Mouse (Mus musculus) hindbrain, embryonic 13.5 days (tissue): ENCODE measurements around the gene Miox. TPM values are rescaled to one million over a fixed set of nuclear protein-coding genes. Genes with fewer than 3 reads are reported as not detected.
A peak's percentile ranks its signal among the peaks of the same experiment; 100 is the strongest.

Experiments used
- ATAC-seq: fragments of 200-750 bp; cut with Nextera tagmentation; 2 replicates; pipeline ENCODE4 v1.8.0; 2017; ENCODE audit warnings: moderate TSS enrichment; ENCODE audit not compliant: low FRiP score
- H3K27ac ChIP-seq: fragments of 300-500 bp; sonication (generic); 2 replicates; pipeline ENCODE4 v1.5.1; 2015; ENCODE audit warnings: inconsistent platforms, mild to moderate bottlenecking, moderate library complexity
- H3K27me3 ChIP-seq: fragments of 300-500 bp; sonication (generic); 2 replicates; pipeline ENCODE4 v1.6.1; 2015; ENCODE audit warnings: mild to moderate bottlenecking, inconsistent platforms
- H3K36me3 ChIP-seq: fragments of 300-500 bp; sonication (generic); 2 replicates; pipeline ENCODE4 v1.6.1; 2015; ENCODE audit warnings: mild to moderate bottlenecking, inconsistent platforms
- H3K4me1 ChIP-seq: fragments of 300-500 bp; sonication (generic); replicated peaks from 2 replicates; pipeline ENCODE4 v1.6.1; 2015; ENCODE audit warnings: inconsistent platforms
- H3K4me2 ChIP-seq: fragments of 300-500 bp; sonication (generic); 2 replicates; pipeline ENCODE4 v1.6.1; 2015; ENCODE audit warnings: inconsistent platforms, mild to moderate bottlenecking, moderate library complexity
- H3K4me3 ChIP-seq: fragments of 300-500 bp; sonication (generic); 2 replicates; pipeline ENCODE4 v1.5.1; 2015; ENCODE audit warnings: mild to moderate bottlenecking, inconsistent platforms
- H3K9ac ChIP-seq: fragments of 300-500 bp; sonication (generic); 2 replicates; pipeline ENCODE4 v1.6.1; 2015; ENCODE audit warnings: mild to moderate bottlenecking, inconsistent platforms
- H3K9me3 ChIP-seq: fragments of 300-500 bp; sonication (generic); 2 replicates; pipeline ENCODE4 v1.6.1; 2016; ENCODE audit warnings: inconsistent platforms
- WGBS: fragments of 180-500 bp; shearing (Covaris S2); methylation state at CpG from one replicate; pipeline ENCODE4 v1.1.7; 2015; 5-methylcytosine and 5-hydroxymethylcytosine counted together
- polyA plus RNA-seq: library from polyadenylated mRNA; unstranded; fragments of >200 nt; fragmentation: Nextera tagmentation; extraction: Ambion mirVana; gene quantifications from 2 replicates; pipeline ENCODE4 v1.2.1, GENCODE M21; 2015

The Miox gene
- polyA plus RNA-seq, 1 experiment from 2014 or later, result not detected

DNA sequence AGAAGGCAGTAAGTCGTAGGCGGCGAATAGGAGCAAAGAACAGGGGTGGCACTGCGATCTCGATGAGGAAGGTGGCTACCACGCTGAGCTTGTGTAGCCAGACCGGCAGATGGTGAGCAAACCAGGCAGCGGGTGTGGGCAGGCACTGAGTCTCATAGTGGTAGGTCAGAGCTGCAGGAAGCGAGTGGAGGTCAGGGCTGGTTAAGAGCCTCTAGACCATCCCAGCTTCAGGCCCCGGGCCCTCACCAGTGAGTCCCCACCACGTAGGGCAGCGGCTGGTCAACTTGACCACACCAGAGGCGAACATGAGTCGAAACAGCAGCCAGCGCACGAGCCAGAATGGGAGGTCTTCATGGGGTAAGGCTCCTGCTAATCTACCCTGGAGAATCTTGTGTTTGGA, 19.6 kb downstream of the Miox start:
- H3K9me3 ChIP-seq, result no peaks in the 10 kb centered on the region
- 0 out of 2 replicates have a peak overlapping the region, but pooled peaks have one; percentile 83 for H3K9ac ChIP-seq
- 0 out of 2 replicates have a peak overlapping the region, but pooled peaks have one; percentile 61 for H3K4me2 ChIP-seq
- H3K27me3 ChIP-seq, result no peaks in the 10 kb centered on the region
- H3K27ac ChIP-seq, result no peak overlapping the region
- no peak for ATAC-seq
- H3K36me3 ChIP-seq, result peaks cover 41% of the 10 kb centered on the region
- H3K4me1 ChIP-seq, result peaks cover 38% of the 10 kb centered on the region
- WGBS, result 95% methylated on average over 16 of the region's 16 CpGs
- 0 out of 2 replicates have a peak overlapping the region, but pooled peaks have one; percentile 67 for H3K4me3 ChIP-seq

DNA sequence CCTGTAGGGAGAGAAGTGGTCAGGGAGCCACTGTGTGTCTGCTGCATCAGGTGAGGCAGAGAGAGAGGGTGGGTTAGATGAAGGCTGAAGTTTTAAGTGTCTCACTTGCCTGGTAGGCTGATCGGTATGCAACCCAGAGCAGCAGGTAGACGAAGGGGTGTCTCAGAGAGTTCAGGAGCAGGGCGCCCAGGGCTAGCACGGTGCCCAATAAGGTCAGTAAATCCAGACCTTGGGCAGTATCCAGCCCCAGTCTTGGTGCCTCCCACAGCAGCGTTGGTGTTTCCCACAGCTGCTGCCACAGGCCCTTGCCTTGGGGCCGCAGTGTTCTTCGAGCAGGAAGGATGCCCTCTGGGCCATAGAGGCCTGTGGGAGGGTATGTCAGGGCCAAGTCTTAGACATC, 20.3 kb downstream of the Miox start:
- H3K27me3 ChIP-seq, result no peaks in the 10 kb centered on the region
- H3K27ac ChIP-seq, result no peak overlapping the region
- no peak for ATAC-seq
- H3K9ac ChIP-seq, result peak overlapping the region; percentile 83
- H3K36me3 ChIP-seq, result peaks cover 41% of the 10 kb centered on the region
- 90% methylated on average over 7 of the region's 7 CpGs for WGBS
- no peaks in the 10 kb centered on the region for H3K9me3 ChIP-seq
- peak overlapping the region; percentile 61 for H3K4me2 ChIP-seq
- peak overlapping the region; percentile 67 for H3K4me3 ChIP-seq
- peaks cover 42% of the 10 kb centered on the region for H3K4me1 ChIP-seq

DNA sequence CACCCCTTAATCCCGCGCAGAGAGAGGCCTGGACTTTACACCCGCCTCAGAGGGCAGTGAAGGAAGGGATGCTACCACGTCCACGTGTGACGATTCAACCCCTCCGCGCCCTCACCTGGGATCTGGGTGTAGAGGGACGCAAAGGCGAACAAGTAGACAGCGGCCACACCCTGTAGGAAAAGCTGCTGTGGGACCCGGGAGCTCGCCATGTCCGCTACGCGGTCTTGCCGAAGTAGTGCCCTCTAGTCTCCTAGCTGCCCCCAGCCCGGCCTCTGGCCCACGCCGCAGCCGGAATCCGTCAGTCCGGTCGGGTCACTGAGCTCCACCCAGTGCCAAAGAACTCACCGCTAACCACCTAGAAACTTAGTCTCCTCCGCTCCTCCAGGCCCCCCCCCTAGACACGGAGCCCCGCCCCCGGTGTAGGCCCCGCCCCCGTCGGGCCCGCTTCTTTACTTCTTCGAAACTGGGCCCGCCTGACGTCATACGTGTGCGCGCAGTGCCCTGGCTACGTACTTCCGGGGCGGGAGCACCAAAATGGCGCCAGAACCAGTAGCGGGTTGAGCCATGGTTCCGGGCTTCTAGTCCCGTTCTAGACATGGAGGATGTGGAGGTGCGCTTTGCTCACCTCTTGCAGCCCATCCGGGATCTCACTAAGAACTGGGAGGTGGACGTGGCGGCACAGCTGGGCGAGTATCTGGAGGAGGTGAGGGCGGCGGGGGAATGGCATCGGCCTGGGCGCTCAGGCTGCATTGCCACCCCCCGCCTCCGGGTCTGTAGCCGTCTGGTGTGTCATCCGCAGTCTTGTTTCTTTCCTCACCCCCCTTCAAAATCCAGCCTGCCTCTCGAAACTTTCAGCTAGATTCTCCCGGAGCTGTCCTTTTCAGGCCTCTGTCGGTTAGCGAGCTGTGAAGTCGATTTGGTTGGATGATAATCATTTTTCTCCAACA, 21.3 kb downstream of the Miox start, which contains the start of the genes Lmf2 and Ncaph2:
Lmf2 (minus strand) TSS at position 419 of the 947 bp plus-strand sequence.
Ncaph2 (plus strand) TSS at position 479 of the 947 bp plus-strand sequence.
- Histone ChIP-seq H3K27me3 (no peaks in the 10 kb centered on the region), H3K4me1 (peaks cover 42% of the 10 kb centered on the region), H3K4me3 (peak within 1 kb of the TSS; percentile 67), H3K4me2 (peak within 1 kb of the TSS; percentile 87), H3K9me3 (no peaks in the 10 kb centered on the region), H3K36me3 (peaks cover 41% of the 10 kb centered on the region), H3K9ac (peak within 1 kb of the TSS; percentile 83), H3K27ac (peak within 1 kb of the TSS; percentile 81)
- peak; percentile 94 for ATAC-seq
- under 1% methylated on average over 60 of the region's 64 CpGs for WGBS

DNA sequence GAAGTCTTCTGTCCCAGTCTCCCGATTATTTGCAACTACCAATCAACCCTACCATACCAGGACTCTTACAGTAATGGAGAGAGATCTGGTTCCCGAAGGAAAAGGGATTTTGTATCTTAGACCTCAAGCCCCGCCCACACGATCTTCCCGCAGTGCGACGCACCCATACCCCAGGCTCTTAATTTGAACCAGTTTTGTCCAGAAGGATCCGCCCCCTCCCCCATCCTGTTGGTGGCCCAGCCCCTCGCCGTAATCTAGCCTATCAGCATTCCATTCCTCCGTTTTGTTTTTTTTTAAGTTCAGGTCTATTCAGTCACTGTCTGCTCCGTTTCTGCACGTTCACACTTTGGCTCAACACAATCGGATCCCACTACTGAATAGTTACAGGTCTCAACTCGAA, 22.2 kb downstream of the Miox start:
- WGBS, result under 1% methylated on average over 15 of the region's 15 CpGs
- H3K9me3 ChIP-seq, result no peaks in the 10 kb centered on the region
- H3K9ac ChIP-seq, result peak overlapping the region; percentile 83
- H3K36me3 ChIP-seq, result peaks cover 41% of the 10 kb centered on the region
- ATAC-seq, result peak; percentile 13; the same call in 1 of the 2 replicates
- peak overlapping the region; percentile 87 for H3K4me2 ChIP-seq
- H3K27ac ChIP-seq, result peak overlapping the region; percentile 81
- no peaks in the 10 kb centered on the region for H3K27me3 ChIP-seq
- peaks cover 42% of the 10 kb centered on the region for H3K4me1 ChIP-seq
- H3K4me3 ChIP-seq, result peak overlapping the region; percentile 67

DNA sequence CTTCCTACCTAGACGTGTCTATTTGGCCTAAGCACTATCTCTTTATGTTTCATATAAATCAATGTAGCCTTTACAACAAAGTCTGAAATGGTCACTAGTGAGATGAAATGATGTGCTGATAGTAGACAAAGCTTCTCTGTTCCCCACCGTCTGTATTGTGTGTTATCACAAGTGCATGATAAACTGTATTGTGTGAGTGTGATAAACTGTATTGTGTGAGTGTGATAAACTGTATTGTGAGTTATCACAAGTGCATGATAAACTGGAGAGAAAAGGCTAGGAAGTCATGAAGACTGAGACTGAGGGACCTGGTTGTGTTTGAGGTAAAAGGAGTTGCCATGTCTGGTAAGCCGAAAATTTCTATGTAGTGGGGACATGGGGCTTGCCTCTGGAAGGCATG, 24.6 kb downstream of the Miox start:
- no peak overlapping the region for H3K9ac ChIP-seq
- no peak for ATAC-seq
- H3K4me2 ChIP-seq, result no peak overlapping the region
- H3K36me3 ChIP-seq, result peaks cover 39% of the 10 kb centered on the region
- no peaks in the 10 kb centered on the region for H3K27me3 ChIP-seq
- no peaks in the 10 kb centered on the region for H3K9me3 ChIP-seq
- peaks cover 42% of the 10 kb centered on the region for H3K4me1 ChIP-seq
- no peak overlapping the region for H3K4me3 ChIP-seq
- no peak overlapping the region for H3K27ac ChIP-seq
- 88% methylated on average over 3 of the region's 3 CpGs for WGBS

DNA sequence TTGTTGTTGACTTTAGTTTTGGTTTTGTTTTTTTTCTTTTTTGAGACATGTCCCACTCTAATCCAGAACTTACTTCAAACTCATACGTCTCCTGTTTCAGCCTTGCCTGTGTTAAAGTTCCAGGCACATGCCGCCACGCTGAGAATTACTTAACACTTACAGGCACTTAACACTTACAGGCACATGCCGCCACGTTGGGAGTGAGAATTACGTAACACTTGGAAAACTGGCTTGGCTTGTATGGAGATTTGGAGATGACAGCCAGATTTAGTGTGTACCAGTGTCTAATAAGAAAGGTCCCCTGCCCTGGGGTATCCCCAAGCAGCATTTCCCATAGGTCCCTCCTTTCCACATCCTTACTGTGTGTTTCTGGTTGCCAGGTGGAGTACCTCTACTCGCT, 28.9 kb downstream of the Miox start:
- Histone ChIP-seq H3K4me3 (no peak overlapping the region), H3K27me3 (no peaks in the 10 kb centered on the region), H3K4me2 (no peak overlapping the region), H3K4me1 (peaks cover 12% of the 10 kb centered on the region), H3K9ac (no peak overlapping the region), H3K27ac (no peak overlapping the region), H3K36me3 (peaks cover 80% of the 10 kb centered on the region), H3K9me3 (no peaks in the 10 kb centered on the region)
- no peak for ATAC-seq
- WGBS, result 97% methylated on average over 7 of the region's 7 CpGs

DNA sequence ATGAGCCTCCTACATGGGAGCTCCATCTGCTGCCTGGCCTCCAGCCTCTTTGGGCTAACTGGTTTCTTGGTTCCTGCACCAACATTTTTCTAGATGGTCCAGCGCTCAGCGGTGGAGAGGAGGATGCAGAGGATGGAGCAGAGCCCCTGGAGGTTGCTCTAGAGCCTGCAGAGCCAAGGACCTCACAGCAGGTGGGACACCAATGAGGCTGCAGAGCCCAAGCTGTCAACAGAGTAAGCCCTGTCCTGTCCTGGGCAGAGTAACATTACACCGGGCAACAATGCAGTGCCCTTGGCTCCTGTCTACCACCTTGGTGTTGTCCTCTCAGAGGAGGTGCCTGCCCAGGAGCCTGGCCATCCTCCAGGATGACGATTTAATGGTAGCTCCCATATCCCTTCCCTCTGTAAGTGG, 30.9 kb downstream of the Miox start:
- Histone ChIP-seq H3K27ac (no peak overlapping the region), H3K9me3 (no peaks in the 10 kb centered on the region), H3K4me2 (no peak overlapping the region), H3K9ac (no peak overlapping the region), H3K36me3 (peaks cover 98% of the 10 kb centered on the region), H3K27me3 (no peaks in the 10 kb centered on the region), H3K4me3 (no peak overlapping the region), H3K4me1 (no peaks in the 10 kb centered on the region)
- WGBS, result 96% methylated on average over 4 of the region's 4 CpGs
- ATAC-seq, result no peak

DNA sequence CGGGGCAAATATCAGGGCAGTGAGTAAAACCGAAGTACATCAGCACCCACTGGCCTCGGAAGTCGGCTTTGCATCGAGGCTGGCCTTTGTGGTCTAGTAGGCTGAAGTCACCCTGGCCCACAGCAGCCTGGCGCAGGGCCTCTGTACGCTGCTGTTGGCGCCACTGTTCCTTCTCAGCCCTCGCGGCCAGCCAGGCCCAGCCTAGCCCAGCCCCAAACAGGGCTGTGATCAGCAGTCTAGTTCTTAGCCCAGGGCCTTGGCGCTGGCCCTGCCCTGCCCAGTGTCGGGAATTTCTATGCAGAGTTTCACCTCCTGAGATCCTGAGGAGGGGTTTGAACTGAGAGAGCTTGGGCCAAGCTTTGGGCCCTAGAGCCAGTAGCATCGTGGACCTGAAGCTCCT, 37.9 kb downstream of the Miox start:
- Histone ChIP-seq H3K4me2 (no peak overlapping the region), H3K9me3 (no peaks in the 10 kb centered on the region), H3K27me3 (peaks cover 13% of the 10 kb centered on the region), H3K4me3 (no peak overlapping the region), H3K9ac (no peak overlapping the region), H3K4me1 (peaks cover 22% of the 10 kb centered on the region), H3K36me3 (peaks cover 58% of the 10 kb centered on the region), H3K27ac (no peak overlapping the region)
- 90% methylated on average over 13 of the region's 13 CpGs for WGBS
- ATAC-seq, result no peak

DNA sequence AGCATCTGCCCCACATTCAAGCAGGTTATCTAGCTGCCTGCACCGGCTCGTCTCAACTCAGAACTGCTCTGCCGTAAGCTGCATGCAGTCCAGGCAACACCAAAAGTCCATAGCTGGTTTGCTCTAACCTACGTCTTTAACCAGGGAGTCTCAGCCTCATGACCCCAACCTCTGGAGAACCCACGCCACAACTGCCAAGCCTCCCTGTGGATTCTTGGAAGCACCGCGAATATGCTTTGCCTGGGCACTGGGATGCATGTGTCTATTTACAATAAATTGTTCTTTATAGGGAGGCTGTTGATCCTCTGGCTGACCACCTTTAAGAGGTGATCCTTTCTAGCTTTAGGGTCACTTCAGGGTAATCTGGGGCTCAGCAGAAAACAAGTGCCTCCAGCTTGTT, 38.3 kb downstream of the Miox start:
- peak overlapping the region; percentile 87 for H3K9ac ChIP-seq
- H3K27me3 ChIP-seq, result peaks cover 18% of the 10 kb centered on the region
- peak overlapping the region; percentile 68 for H3K4me3 ChIP-seq
- 86% methylated on average over 7 of the region's 7 CpGs for WGBS
- peaks cover 25% of the 10 kb centered on the region for H3K4me1 ChIP-seq
- H3K4me2 ChIP-seq, result peak overlapping the region; percentile 86
- no peaks in the 10 kb centered on the region for H3K9me3 ChIP-seq
- no peak for ATAC-seq
- H3K27ac ChIP-seq, result peak overlapping the region; percentile 96
- peaks cover 53% of the 10 kb centered on the region for H3K36me3 ChIP-seq

DNA sequence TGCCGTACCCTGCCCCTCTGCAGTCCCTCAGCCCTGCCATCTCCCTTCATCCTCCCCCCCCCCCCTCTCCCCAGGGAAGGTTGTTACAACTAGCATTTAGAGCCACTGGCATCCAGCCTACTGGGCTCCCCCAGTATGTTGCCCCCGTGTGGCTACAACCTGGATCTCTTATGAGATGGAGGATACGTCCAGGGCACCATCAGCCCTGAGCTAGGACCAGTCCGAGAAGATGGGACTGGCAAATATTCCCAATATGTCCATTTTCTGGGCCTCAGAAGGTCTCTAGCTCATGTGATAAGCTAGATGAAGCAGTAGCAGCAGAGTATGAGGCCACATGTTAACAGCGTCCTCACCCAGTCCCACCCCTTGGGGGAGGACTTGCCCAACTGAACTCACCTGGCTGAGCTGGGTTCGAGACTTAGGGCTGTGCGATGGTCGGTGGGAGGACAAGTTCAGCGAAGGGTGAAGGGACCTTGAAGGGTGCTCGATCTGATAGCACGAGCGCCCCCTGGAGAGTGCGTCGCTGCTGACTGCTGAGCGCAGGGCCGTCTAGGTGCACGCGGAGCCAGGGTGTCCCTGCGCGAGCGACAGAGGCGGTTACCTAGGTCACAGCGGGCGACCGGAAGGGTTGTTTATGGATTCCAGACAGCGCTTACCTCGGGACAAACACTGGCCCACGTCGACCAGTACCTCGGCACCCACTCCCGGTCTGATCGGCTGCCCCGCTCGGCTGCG, 39.0 kb downstream of the Miox start:
- Histone ChIP-seq H3K27ac (peak overlapping the region; percentile 96), H3K27me3 (peaks cover 25% of the 10 kb centered on the region), H3K4me2 (peak overlapping the region; percentile 86), H3K4me3 (peak overlapping the region; percentile 68), H3K4me1 (peaks cover 30% of the 10 kb centered on the region), H3K9me3 (no peaks in the 10 kb centered on the region), H3K36me3 (peaks cover 47% of the 10 kb centered on the region), H3K9ac (peak overlapping the region; percentile 87)
- ATAC-seq, result peak; percentile 80
- WGBS, result 2% methylated on average over 35 of the region's 35 CpGs

DNA sequence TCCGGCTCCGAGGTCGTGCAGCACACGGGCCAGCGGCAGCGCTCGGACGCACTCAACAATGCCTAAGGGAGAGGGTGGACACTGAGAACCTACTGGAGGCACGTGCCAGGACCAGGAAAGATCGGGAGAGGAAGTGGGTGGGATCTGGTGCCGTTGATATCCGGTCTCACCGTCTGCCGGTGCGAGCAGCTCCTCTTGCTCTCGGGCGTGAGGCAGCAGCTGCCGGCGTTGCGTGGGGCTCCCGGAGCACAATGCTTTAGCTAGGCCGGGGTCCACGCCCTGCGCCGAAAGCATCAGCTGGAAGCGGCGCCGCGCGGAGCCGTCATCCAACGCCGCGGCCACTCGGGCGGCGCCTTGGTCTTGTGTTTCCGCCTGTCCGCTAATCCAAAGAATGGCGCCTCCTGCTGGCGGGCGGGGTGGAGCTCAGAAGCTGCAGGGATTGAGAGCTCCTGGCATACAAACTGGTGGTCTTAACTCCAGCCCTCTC, 39.6 kb downstream of the Miox start, which contains the start of gene Sco2:
Sco2 (minus strand) TSS at position 85 of the 487 bp plus-strand sequence.
- peak within 1 kb of the TSS; percentile 96 for H3K27ac ChIP-seq
- H3K36me3 ChIP-seq, result peaks cover 41% of the 10 kb centered on the region
- H3K27me3 ChIP-seq, result peaks cover 31% of the 10 kb centered on the region
- peaks cover 36% of the 10 kb centered on the region for H3K4me1 ChIP-seq
- no peaks in the 10 kb centered on the region for H3K9me3 ChIP-seq
- ATAC-seq, result peak; percentile 86
- H3K4me3 ChIP-seq, result peak within 1 kb of the TSS; percentile 68
- WGBS, result under 1% methylated on average over 42 of the region's 42 CpGs
- H3K9ac ChIP-seq, result peak within 1 kb of the TSS; percentile 87
- peak within 1 kb of the TSS; percentile 86 for H3K4me2 ChIP-seq

DNA sequence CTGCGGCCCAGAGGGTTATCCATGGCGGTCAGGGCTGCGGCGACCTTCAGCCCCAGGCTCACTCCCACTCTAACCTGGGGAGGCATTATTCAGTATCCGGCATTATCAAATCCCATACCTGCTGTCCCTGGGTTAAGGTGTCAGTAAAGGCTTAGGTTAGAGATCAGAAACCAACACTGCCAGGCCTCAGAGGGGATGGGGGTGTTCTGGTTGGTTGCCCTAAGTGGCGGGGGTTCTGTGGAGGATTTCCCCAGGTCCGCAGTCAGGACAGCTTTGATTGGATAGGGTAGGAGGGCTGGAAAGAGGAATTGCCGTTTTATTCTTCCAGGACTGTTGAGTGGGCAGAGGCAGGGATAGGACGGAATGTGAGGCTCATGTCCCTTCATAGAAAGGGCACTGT, 40.1 kb downstream of the Miox start:
- Histone ChIP-seq H3K9me3 (no peaks in the 10 kb centered on the region), H3K36me3 (peaks cover 35% of the 10 kb centered on the region), H3K4me1 (peaks cover 42% of the 10 kb centered on the region), H3K27me3 (peaks cover 36% of the 10 kb centered on the region), H3K27ac (peak overlapping the region; percentile 96), H3K9ac (peak overlapping the region; percentile 87), H3K4me3 (peak overlapping the region; percentile 68), H3K4me2 (peak overlapping the region; percentile 86)
- whole genome bisulfite sequencing, result 54% methylated on average over 9 of the region's 9 CpGs
- no peak for ATAC-seq
